Mouse (Mus musculus) spleen, adult 2 months (tissue): ENCODE measurements around the gene Lrrc1.

Experiments used
- CTCF ChIP-seq: fragments of 200-500 bp; IDR thresholded peaks from 2 replicates; pipeline ENCODE4 v1.5.1; 2011; ENCODE audit warnings: mild to moderate bottlenecking, inconsistent platforms; ENCODE audit not compliant: insufficient read depth, insufficient read length, insufficient replicate concordance; ENCODE audit errors: extremely low read depth
- POLR2A ChIP-seq: fragments of 200-500 bp; IDR thresholded peaks from 2 replicates; pipeline ENCODE4 v1.6.1; 2011; ENCODE audit warnings: low read depth, low read length, inconsistent platforms

DNA sequence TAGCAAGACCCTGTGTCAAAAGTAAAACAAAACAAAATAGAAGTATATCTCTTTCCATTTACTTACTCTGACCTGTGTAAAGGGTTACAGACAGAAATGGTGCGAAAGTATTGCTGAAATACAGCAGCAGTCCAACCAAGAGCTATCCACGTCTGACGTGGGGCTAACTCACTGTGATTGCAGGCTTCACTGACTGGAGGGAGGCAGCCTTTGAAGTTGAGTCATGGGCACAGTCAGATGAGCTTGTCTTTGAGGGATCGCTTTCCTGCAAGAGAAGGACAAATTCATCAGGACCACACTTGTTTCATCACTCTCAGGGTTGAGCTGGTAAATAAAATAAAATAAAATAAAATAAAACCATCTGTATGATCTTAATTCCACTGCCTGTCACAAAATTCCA, 160.7 kb downstream of the Lrrc1 start:
- TF ChIP-seq CTCF (no peak), POLR2A (no peak)
